Mouse (Mus musculus) G1E (cell line): ENCODE data around the gene Rora. TPM values are rescaled to one million over a fixed set of nuclear protein-coding genes. Genes with fewer than 3 reads are reported as not detected.

Experiments used
- ATAC-seq: 2 replicates; pipeline ENCODE4 v1.8.0; 2016; ENCODE audit warnings: mild to moderate bottlenecking; ENCODE audit not compliant: insufficient number of reproducible peaks, poor library complexity, low FRiP score, severe bottlenecking; ENCODE audit errors: extremely low read depth
- DNase-seq: peaks from one replicate; pipeline ENCODE4 v3.0.0; 2012; ENCODE audit warnings: low spot score
- H3K27me3 ChIP-seq: 2 replicates; pipeline ENCODE4 v1.6.1; 2012; ENCODE audit warnings: mild to moderate bottlenecking, low read length, inconsistent platforms; ENCODE audit not compliant: insufficient read depth
- H3K36me3 ChIP-seq: replicated peaks from 2 replicates; pipeline ENCODE3; 2012; ENCODE audit warnings: mild to moderate bottlenecking, inconsistent platforms
- H3K4me1 ChIP-seq: 2 replicates; pipeline ENCODE4 v1.6.1; 2012; ENCODE audit warnings: low read depth, low read length, inconsistent platforms, mixed read lengths; ENCODE audit not compliant: insufficient read depth
- H3K4me3 ChIP-seq: 2 replicates; pipeline ENCODE4 v1.5.1; 2012; ENCODE audit warnings: low read depth, mild to moderate bottlenecking, inconsistent platforms, low read length, moderate library complexity, mixed read lengths
- H3K9me3 ChIP-seq: replicated peaks from 2 replicates; pipeline ENCODE4 v1.6.1; 2012; ENCODE audit warnings: inconsistent platforms
- CTCF ChIP-seq: IDR thresholded peaks from 2 replicates; pipeline ENCODE4 v1.5.1; 2012; ENCODE audit warnings: low read depth, low read length, inconsistent platforms, mixed read lengths
- GATA1 ChIP-seq: IDR thresholded peaks from 2 replicates; pipeline ENCODE4 v1.6.1; 2012; ENCODE audit warnings: borderline replicate concordance, low read length, inconsistent platforms, mixed read lengths
- GATA2 ChIP-seq: IDR thresholded peaks from 2 replicates; pipeline ENCODE4 v1.6.1; 2012; ENCODE audit warnings: low read depth, low read length, inconsistent platforms, borderline replicate concordance
- POLR2AphosphoS5 ChIP-seq: IDR thresholded peaks from 2 replicates; pipeline ENCODE4 v1.6.1; 2012; ENCODE audit warnings: low read depth, low read length, inconsistent platforms; ENCODE audit not compliant: insufficient replicate concordance
- TAL1 ChIP-seq: conservative IDR thresholded peaks from 2 replicates; pipeline ENCODE4 v1.6.1; 2012; ENCODE audit warnings: low read depth, low read length, inconsistent platforms, mixed read lengths
- polyA plus RNA-seq: library from polyadenylated mRNA; stranded (reverse); fragments of >175 nt; gene quantifications from 2 replicates; pipeline ENCODE4 v1.2.3, GENCODE M21; 2012
- total RNA-seq, 2 experiments: library from RNA; stranded (forward) in 1 of 2; stranded (reverse) in 1 of 2; fragments of 200-1000 nt in 1 of 2; fragments of >200 nt in 1 of 2; fragmentation: Nextera tagmentation in 1 of 2; gene quantifications; 2 replicates each; pipeline ENCODE4 v1.2.3; 2014 to 2017

Rora gene
- total and polyA plus RNA-seq, 3 experiments, result 0.11 TPM; not detected in 2

DNA sequence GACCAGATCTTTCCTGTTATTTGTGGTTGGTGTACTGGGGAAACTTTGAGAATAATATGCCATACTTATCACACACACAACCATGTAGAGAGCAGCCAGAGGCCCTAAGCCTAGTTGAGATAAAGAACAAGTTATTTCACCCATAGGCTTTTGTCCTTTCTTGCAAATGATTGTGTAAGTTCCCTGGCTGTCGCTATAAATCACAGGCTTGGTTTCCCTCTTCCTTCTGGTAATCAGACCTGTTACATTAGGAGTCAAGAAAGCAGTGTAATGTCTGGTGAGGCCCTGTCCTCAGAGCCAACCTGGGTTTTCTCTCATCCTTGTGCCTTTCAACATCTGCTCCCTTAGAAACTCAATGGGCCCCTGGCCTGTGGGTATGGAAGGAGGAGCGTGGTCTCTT, 222.7 kb downstream of the Rora start:
- DNase-seq, result no peak
- Histone ChIP-seq H3K4me1 (no peaks in the 10 kb centered on the region), H3K4me3 (no peak overlapping the region), H3K27me3 (no peaks in the 10 kb centered on the region), H3K36me3 (no peaks in the 10 kb centered on the region), H3K9me3 (peaks cover 31% of the 10 kb centered on the region)
- no peak for TF ChIP-seq POLR2AphosphoS5
- TF ChIP-seq GATA2, result no peak
- no peak for TF ChIP-seq CTCF
- no peak for TF ChIP-seq TAL1
- TF ChIP-seq GATA1, result no peak
- no peak for ATAC-seq

DNA sequence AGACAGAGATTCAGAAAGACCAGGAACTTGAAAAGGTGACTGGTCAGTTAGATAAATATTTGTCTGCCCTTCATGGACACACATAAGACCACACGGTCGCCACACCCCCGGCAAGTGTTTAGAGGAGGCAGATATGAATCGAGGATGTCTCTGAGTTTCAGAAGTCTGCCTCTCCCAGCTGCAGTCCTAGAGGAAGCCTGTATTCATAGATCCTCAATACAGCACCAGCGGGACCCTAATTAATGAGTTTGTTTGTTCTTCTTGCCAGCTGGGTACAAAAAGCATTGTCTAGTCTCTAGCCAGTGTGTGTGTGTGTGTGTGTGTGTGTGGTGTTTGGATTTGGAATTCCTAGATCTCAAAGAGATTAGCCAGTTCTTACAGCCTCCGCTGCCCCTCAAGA, 228.3 kb downstream of the Rora start:
- TF ChIP-seq POLR2AphosphoS5 (no peak), TAL1 (no peak), GATA1 (no peak), CTCF (no peak), GATA2 (no peak)
- DNase-seq (no peak), ATAC-seq (no peak)
- Histone ChIP-seq H3K4me1 (no peaks in the 10 kb centered on the region), H3K4me3 (no peak overlapping the region), H3K36me3 (no peaks in the 10 kb centered on the region), H3K27me3 (no peaks in the 10 kb centered on the region), H3K9me3 (peaks cover 43% of the 10 kb centered on the region)

DNA sequence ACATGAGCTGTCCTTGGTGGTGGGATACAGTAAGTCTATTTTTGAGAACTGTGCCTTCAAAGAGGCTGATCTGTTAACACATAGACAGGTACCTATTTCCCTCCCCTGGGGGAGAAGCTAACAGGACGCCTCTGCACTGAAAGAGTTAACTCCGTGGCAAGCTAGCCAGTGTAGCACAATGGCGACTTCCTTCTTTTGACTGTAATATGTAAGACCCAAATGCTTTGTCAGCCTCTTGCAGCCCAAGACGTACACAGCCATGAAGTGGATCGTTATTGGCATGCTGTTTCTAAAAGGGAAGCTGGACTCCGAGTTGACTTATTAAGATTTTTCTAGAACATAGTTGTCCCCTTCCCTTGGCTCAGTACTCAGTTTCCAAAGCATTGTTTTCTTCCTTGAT, 229.4 kb downstream of the Rora start:
- TF ChIP-seq GATA2, result no peak
- no peak for TF ChIP-seq TAL1
- no peak for TF ChIP-seq POLR2AphosphoS5
- TF ChIP-seq GATA1, result no peak
- TF ChIP-seq CTCF, result no peak
- no peaks in the 10 kb centered on the region for H3K36me3 ChIP-seq
- H3K9me3 ChIP-seq, result peaks cover 38% of the 10 kb centered on the region
- H3K27me3 ChIP-seq, result no peaks in the 10 kb centered on the region
- DNase-seq, result no peak
- no peak for ATAC-seq
- no peaks in the 10 kb centered on the region for H3K4me1 ChIP-seq
- no peak overlapping the region for H3K4me3 ChIP-seq

DNA sequence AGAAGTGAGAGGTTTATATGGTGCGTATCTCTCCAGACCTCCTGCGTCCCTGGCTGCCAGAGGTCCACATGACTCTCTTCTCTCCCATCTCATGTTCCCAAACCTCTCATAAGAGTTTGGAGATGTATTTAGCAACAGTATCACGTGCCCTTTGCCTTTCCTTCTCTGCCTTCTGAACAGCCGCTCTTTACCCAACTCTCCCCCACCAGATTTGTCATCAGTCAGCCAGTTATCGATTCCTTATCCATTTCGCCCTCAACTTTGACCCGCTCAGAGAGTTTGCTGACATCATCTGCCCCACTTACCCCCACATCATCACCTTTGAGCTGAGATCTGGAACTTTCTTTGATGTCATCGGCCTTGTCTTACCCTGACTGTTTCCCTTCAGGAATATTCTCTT, 230.1 kb downstream of the Rora start:
- no peak overlapping the region for H3K4me3 ChIP-seq
- no peaks in the 10 kb centered on the region for H3K27me3 ChIP-seq
- H3K9me3 ChIP-seq, result peaks cover 44% of the 10 kb centered on the region
- no peaks in the 10 kb centered on the region for H3K36me3 ChIP-seq
- no peak for TF ChIP-seq TAL1
- no peak for TF ChIP-seq GATA1
- no peak for TF ChIP-seq GATA2
- TF ChIP-seq POLR2AphosphoS5, result no peak
- TF ChIP-seq CTCF, result no peak
- no peak for ATAC-seq
- DNase-seq, result no peak
- H3K4me1 ChIP-seq, result no peaks in the 10 kb centered on the region

DNA sequence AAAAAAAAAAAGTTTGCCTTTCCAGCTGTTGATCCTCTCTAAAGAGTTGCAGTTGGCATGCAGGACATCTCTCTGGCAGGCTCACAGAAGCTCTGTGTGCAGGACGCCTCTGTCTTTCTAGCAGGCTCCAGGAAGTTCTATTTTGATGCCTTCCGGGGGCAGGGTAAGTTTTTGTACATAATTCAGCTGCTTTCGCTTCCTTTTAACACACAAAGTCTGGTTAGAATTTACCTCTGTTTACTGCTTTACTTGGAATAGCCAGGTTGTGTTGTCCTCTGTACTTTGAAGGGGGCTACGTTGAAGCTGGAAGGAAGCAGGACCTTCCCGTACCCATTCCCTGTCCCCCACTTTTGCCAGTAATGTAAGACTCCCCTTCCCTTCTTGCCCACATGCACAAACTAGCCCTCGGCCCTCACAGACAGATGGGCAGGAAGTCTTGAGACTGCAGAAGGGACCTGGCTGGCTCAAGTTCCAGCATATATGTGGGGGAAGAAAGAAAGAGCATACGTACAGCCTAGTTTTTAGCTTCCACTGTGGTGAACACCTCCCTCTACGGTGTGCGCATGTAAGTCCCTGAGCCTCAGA, 231.0 kb downstream of the Rora start:
- ATAC-seq (no peak), DNase-seq (no peak)
- Histone ChIP-seq H3K4me3 (no peak overlapping the region), H3K9me3 (peaks cover 45% of the 10 kb centered on the region), H3K4me1 (no peaks in the 10 kb centered on the region), H3K36me3 (no peaks in the 10 kb centered on the region), H3K27me3 (no peaks in the 10 kb centered on the region)
- TF ChIP-seq POLR2AphosphoS5, result no peak
- no peak for TF ChIP-seq GATA1

DNA sequence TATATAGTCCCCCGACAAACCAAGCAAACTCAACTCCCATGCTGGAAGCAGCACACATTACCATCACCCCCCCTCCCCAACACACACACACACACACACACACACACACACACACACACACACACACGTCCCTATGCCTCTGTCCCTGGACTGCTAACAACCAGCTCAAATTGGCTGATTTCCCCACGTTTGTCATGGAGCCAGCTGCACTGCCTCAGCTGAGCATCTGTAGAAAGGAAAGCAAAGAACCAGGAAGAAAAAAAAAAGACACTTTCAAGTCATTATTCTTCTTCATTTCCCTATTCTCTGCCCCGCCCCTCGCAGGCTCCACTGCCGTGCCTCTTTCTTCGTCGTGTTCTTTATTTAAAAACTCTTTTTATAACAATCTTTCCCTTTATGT, 235.1 kb downstream of the Rora start:
- Histone ChIP-seq H3K4me3 (no peak overlapping the region), H3K4me1 (no peaks in the 10 kb centered on the region), H3K9me3 (peaks cover 52% of the 10 kb centered on the region), H3K36me3 (no peaks in the 10 kb centered on the region), H3K27me3 (no peaks in the 10 kb centered on the region)
- ATAC-seq (no peak), DNase-seq (no peak)
- no peak for TF ChIP-seq POLR2AphosphoS5
- no peak for TF ChIP-seq GATA2
- TF ChIP-seq GATA1, result no peak
- no peak for TF ChIP-seq CTCF
- no peak for TF ChIP-seq TAL1

DNA sequence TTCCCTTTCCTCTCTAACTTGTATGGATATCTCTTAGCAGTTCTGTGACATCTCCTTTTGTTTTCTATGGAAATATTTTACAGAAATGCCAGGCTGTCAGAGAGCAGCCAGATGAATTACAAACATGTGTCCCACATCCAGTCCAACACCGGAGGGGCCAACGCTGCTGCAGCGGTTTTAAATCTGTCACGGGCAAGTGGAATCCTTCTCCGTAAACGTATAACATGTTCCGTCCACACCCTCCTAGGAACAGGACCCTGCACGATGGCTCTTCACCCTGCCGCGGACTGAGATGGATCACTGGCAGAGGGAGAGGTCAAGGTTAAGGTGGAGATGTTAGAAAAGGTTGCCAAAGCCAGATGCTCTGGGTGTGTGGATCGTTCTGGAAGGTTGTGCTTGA, 237.8 kb downstream of the Rora start:
- TF ChIP-seq TAL1 (no peak), GATA2 (no peak), CTCF (no peak), POLR2AphosphoS5 (no peak), GATA1 (no peak)
- ATAC-seq, result no peak

More for the DNA sequence above, 237.8 kb downstream of the Rora start:
- H3K36me3 ChIP-seq, result no peaks in the 10 kb centered on the region
- no peaks in the 10 kb centered on the region for H3K4me1 ChIP-seq
- no peaks in the 10 kb centered on the region for H3K27me3 ChIP-seq
- no peak overlapping the region for H3K4me3 ChIP-seq
- H3K9me3 ChIP-seq, result peaks cover 56% of the 10 kb centered on the region
- no peak for DNase-seq
